ENCODE assay signal across 21 mouse cellular contexts in the genomic region with DNA sequence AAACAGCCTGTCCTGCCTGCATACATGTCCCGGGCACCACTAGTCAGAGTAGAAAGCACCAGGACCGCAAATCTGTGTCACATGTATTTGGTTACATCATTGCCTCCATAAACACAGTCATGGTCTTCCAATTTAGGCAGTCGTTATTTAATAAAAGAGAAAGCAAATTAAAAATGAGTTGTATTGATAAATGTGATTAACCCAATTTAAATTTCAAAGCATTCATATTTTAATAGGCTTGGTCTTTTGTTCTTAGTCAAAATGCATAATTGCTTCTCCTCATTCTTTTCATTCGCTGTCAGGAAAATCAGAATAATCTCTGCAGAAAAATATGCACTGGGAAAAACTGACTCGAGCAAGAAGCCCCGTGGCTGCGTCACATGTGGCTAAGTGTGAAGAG.
"Had no signal": no experiment of that assay in that cellular context is flagged by ENCODE, and none has a peak within 500 bp of the region (broad histone marks: within the 10 kb centered on the region; RNA-seq: fewer than 3 reads in every experiment).

No protein-coding gene starts in this region.

- DNase-seq: gastrocnemius, postnatal 14 days; gastrocnemius, postnatal 36 days; heart, adult 11 months; heart, adult 2 months; heart, postnatal 14 days; heart, postnatal 36 days; kidney, adult 18-20 months; kidney, adult 8-10 months; kidney, postnatal 10 days; kidney, postnatal 25 days; layer of hippocampus, adult 9-11 months; layer of hippocampus, postnatal 36 days; left cerebral cortex, postnatal 4 days had no signal

- H3K4me3 ChIP-seq: heart, adult 2 months; heart, embryonic 13.5 days; heart, embryonic 15.5 days; hindbrain, embryonic 15.5 days; limb, embryonic 13.5 days; limb, embryonic 15.5 days had no signal

- H3K27ac ChIP-seq: heart, adult 2 months; heart, embryonic 13.5 days; heart, embryonic 15.5 days; hindbrain, embryonic 15.5 days; hindbrain, postnatal 0 days; limb, embryonic 13.5 days; limb, embryonic 15.5 days had no signal

- H3K27me3 ChIP-seq: heart, embryonic 13.5 days; heart, embryonic 15.5 days; hindbrain, embryonic 15.5 days; limb, embryonic 13.5 days; limb, embryonic 15.5 days had no signal

- H3K9ac ChIP-seq: heart, embryonic 13.5 days; heart, embryonic 15.5 days; limb, embryonic 13.5 days; limb, embryonic 15.5 days had no signal

- H3K4me2 ChIP-seq: heart, embryonic 11.5 days; heart, embryonic 13.5 days; heart, embryonic 15.5 days; hindbrain, embryonic 15.5 days; limb, embryonic 13.5 days; limb, embryonic 15.5 days had no signal

- H3K4me1 ChIP-seq: heart, embryonic 13.5 days; heart, embryonic 15.5 days; limb, embryonic 15.5 days had no signal

- H3K9me3 ChIP-seq: heart, embryonic 13.5 days; heart, embryonic 15.5 days; hindbrain, embryonic 15.5 days; limb, embryonic 13.5 days; limb, embryonic 15.5 days had no signal

- ATAC-seq: hindbrain, postnatal 0 days; intestine, embryonic 16.5 days had no signal

- H3K36me3 ChIP-seq: heart, embryonic 13.5 days; heart, embryonic 15.5 days; hindbrain, embryonic 15.5 days; limb, embryonic 13.5 days; limb, embryonic 15.5 days had no signal
